Mouse (Mus musculus) retina, postnatal 1 day (tissue): ENCODE results near the gene Nfix.

ENCODE experiments used
- DNase-seq: peaks from one replicate; pipeline ENCODE4 v3.0.0-alpha.2; 2012

Nfix gene

GRCm38 (mm10) chr8:84794486-84794885 lies 5.7 kb downstream of the Nfix start:
- no peak for DNase-seq

DNA sequence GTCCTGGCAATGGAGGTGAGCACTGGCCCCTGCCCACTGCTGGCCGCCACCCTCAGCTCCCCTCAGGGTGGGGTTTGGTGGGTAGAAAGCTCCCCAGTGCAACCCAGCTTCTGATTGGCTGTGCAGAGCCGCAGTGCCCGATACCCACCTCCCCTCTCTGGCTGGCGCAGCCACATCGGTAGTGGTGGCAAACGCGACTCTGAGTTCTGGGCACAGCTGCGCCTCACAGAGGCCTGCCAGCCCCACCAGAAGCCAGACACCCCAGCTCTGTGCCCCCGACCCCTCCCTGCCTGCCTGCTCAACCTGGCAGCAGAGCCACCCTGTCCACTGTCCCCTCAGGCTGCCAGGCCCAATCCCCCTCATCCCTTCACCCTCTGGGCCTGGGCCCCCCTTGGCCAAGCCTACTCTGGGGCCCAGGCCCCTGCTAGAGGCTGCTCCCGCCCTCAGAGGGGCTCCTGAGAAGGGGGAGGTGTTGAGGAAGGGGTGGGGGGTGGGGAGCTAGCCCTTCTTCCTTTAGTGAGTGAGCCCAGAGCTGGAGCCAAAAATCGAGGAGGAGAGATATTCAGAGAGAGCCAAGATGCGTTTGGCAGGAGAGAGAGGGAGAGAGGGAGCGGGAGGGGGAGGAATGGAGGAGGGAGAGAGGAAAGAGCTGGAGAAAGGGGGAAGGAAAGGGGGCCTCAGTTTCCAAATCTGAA lies 6.2 kb downstream of the Nfix start:
- DNase-seq = no peak

DNA sequence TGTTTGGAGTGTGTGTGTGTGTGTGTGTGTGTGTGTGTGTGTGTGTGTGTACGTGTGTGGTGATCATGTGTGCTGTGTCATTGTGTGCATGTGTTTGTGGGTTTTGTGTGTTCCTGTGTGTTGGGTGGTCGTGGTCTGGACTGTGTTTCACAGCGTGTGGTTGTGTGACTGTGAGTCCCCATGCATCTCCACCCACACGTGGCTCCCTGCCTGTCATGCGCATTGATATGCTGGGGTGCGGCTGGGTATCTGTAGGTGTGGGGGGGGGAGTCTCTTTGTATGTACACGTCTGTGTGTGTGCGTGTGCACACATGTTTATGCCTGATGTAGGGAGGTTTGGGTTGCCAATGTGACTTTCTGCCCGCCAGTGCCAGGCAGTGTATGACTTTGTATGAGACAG lies 7.0 kb downstream of the Nfix start:
- DNase-seq = no peak

DNA sequence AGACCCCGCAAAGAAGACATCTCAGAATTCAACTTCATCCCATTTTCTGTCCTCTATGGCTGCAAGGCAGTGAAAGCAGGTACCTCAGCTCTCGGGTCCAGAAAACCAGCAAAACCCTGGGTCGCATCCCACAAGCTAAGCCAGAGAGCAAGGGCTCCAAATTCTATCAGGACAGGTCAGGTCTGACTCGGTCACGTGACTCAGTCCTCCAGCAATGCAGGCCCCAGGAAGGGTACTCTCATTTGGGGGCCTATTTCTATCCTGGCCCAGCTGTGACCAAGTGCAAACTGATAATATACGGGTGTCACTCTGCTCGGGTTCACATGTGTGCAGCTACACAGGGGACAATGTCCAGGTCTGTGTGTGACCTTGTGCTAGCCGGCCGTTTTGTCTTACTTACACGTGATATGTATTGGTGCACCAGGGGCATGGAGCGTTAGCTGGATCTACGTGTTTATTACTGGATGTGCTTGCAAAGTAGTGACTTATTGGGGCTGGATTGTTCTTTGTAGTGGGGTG lies 7.7 kb downstream of the Nfix start:
- no peak for DNase-seq

DNA sequence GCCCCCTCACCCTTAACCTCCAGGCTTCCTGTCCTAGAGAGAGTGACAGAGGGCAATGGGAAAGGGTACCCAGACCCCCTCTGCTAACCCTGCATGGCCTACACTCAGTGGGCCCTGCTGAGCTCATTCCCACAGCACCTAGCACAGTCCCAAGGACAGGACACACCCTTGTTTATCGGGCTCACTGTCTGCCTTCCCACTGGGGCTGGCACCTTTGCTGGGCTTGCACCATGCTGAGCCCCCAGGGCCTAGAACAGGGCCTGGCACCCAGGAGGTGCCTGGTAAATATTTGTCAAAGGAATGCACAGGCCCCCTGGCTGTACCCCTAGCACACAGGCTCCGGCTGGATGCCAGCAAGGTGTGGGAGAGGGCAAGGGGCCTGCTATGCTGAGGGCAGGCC lies 9.6 kb downstream of the Nfix start:
- DNase-seq = no peak

DNA sequence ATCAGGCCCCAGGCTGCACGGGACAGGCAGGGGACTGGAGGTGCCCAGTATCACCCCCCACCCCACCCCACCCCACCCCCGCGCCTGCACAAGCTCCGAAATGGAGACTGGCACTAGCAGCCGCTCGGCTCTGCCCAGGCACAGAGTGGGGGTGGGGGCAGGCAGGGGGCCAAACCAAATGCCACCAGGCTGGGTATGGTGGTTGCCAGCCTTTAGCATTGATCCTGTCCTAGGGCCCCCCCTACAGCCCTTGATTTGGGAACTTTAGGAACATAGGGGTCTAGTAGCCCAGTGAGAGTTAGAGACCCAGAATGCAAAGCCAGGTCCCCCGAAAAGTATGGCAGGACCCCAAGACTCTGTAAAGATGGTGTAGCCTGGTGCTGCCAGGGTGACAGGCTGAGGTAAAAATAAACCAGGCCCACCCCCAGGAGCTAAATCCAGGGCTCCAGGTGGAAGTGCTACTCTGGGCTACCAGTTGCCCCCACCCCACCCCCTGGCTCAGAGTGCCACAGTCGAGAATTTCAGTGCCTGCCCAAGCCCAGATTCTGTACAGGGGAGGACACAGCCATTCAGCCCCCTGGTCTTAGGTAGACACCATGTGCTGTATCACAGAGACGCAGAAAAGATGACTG lies 10.2 kb downstream of the Nfix start:
- DNase-seq = no peak

DNA sequence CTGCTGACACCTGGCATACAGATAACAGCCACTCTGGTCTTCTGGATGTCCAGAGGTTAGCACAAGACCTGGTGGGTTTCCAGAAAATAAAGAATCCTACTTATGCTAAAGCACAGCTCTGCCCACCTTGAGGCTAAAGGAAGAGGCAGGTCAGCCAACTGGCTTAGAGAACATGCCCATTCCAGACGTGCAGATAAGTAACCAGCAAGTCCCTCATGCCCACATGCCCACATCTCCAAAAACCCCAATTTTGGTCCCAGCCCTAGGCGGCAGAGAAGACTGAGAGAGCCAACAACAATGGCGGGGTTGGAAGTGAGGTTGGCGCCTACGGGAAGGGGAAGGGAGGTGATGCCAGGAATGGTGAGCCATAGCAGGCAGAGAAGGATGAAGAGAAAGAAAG lies 10.8 kb downstream of the Nfix start:
- no peak for DNase-seq

DNA sequence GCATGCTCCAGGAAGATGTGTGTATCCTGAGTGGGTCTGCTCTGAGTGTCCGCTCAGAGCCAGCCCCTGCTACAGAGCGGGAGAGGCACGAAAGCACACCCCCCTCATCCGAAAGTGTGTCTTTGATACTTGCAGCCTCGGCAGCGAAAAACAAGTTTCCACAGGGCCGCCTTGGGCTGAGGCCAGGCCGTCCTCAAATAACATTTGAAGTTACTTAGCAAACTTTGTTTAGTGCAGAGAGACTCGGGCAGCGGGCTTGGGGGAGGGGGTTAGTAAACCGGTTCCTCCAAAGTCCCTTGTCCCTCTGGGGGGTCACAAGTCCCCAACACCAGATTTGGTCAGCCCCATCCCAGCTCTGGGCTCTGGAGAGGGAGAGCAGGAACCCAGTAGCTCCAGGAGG lies 11.2 kb downstream of the Nfix start:
- DNase-seq = peak; percentile 5

DNA sequence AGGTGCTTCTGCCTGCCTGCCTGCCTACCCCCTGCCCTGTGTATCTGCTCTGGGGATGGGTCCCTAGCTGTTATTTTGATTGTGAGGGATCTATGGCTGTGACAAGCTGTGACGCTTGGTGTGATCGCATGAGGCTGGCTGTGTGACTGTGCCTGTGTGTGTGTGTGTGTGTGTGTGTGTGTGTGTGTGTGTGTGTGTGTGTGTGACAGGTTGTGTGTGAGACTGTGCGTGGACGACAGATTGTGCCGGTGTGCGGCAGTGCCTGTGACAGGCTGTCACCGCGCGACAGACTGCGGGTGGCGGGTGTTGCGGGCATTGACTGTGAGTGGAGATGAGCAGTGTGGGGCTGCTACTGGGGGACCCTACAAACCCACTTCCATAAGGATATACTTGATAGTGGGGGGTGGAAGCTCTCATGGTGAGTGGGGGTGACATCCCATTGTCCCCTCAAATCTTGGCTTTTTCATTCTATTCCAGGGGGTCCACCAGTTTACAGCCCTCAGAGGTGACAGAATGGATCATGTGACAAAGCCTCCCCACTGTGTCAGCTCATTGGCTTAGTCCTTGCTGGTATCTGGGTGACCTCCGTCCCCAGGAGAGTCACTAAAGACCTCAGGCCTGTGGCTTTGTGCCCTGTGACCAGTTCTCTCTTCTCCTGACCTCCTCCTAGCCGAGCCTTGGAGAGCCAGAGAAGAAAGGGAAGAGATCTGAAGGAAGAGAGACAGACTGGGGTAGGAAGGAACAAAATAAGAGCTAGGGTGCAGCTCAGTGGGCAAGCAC lies 12.4 kb downstream of the Nfix start:
- DNase-seq = peak; percentile 14

- DNase-seq = no peak
Observed at GRCm38 (mm10) chr8:84786801-84787467, 13.2 kb downstream of the Nfix start.

GRCm38 (mm10) chr8:84785756-84786677 lies 14.1 kb downstream of the Nfix start:
- DNase-seq = no peak

DNA sequence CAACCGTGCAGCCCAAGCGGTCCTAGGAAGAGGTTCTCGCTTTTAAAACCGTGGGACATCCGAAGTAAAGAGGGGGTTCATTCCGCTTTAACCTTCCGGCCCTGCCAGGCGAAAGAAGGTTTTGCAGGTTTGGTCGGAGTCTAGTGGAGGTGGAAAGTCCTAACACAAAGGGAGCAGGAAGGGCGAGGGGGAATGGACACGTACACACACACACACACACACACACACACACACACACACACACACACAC lies 14.7 kb downstream of the Nfix start:
- no peak for DNase-seq

- peak; percentile 41 for DNase-seq
Observed at GRCm38 (mm10) chr8:84784681-84785505, 15.3 kb downstream of the Nfix start.

DNA sequence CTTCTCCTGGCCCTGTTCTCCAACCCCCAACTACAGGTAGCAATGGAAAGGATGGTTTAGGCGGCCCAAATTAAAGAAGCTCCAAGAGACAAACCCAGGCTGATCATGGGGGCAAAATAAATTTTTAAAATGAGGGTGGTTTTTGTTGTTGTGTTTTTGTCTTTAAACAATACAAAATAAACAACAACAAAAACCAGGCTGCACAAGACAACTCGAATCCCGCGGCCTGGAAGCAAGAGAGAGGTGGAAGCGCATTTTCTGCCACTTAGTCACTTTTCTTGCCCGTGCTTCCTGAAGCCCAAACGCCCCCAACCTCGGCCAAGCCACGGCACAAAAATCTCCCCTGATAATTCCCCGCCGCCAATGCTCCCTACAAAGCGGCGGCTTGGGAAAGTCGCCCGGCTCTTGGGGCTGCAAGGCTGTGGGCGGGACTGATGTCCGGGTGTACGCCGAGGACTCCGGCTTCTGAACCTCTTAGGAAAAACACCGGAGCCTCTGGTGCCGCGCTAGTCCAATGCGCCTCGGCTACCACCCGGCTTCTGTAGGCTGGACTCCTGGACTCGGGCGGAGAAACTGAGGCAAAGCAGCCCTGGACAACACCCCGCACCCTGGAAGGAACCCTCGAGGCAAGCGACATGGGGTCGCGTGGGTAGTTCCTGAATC lies 16.1 kb downstream of the Nfix start:
- DNase-seq = no peak

GRCm38 (mm10) chr8:84783198-84783918 lies 16.8 kb downstream of the Nfix start:
- DNase-seq = no peak

DNA sequence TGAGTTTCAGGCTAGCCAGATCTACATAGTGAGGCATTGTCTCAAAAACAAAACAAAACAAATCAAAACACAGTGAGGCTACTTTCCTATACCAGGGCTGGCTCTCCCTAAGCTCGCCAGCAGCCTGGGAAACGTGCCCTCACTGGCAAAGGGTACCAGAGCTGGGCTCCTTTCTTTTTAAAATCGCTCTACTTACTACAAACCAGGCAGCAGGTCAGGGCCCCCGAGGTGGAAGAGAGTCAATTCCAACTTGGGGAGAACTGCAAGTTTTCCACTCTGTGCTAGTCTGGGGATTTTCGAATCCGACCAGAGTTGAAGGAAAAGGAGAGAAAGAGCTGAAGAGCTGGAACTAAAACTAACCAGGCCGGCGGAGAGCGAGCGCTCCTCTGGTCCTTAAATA lies 17.5 kb downstream of the Nfix start:
- DNase-seq = no peak

- DNase-seq = no peak
Observed at GRCm38 (mm10) chr8:84781686-84782505, 18.2 kb downstream of the Nfix start.

- peak; percentile 78 for DNase-seq
Observed at GRCm38 (mm10) chr8:84780949-84781680, 19.0 kb downstream of the Nfix start.

- DNase-seq = no peak
Observed at GRCm38 (mm10) chr8:84780225-84780555, 20.0 kb downstream of the Nfix start.
